Mouse (Mus musculus): ENCODE results near the gene Thtpa. TPM values are rescaled to one million over a fixed set of nuclear protein-coding genes. Genes with fewer than 3 reads are reported as not detected.

Thtpa gene
- polyA plus RNA-seq, 1 experiment: 4.9 TPM

- no peak overlapping the region for H3K4me3 ChIP-seq (ENCODE audit: low read depth, low read length)
- TF ChIP-seq CTCF (IDR thresholded peaks at IDR 0.05; ENCODE audit: extremely low read depth, insufficient read length, insufficient replicate concordance, low read depth, low read length) (no peak), POLR2A (IDR thresholded peaks at IDR 0.05; ENCODE audit: low read depth, low read length) (no peak)
- no peaks in the 10 kb centered on the region for H3K27me3 ChIP-seq (ENCODE audit: control insufficient read depth, insufficient read depth, low read length)
- H3K27ac ChIP-seq (ENCODE audit: insufficient read depth, low read depth, low read length): no peak overlapping the region
- H3K4me1 ChIP-seq (ENCODE audit: control insufficient read depth, insufficient read depth, insufficient read length, low read length): peaks cover 3% of the 10 kb centered on the region; the same call in 1 of the 2 replicates
- no peaks in the 10 kb centered on the region; the same call in 1 of the 2 replicates for H3K36me3 ChIP-seq (ENCODE audit: control insufficient read depth, insufficient read depth, low read length)
- 79% methylated on average over 15 of the region's 15 CpGs for WGBS
Measured at GRCm38 (mm10) chr14:55077481-55078365, 16.9 kb upstream of the Thtpa start.

- 59% methylated on average over 23 of the region's 23 CpGs for WGBS
Measured at GRCm38 (mm10) chr14:55078366-55078989, 16.1 kb upstream of the Thtpa start.

GRCm38 (mm10) chr14:55079214-55079970, 15.2 kb upstream of the Thtpa start:
- 20% methylated on average over 8 of the region's 8 CpGs for WGBS
- H3K4me3 ChIP-seq (ENCODE audit: low read depth, low read length): no peak overlapping the region
- H3K27me3 ChIP-seq (ENCODE audit: control insufficient read depth, insufficient read depth, low read length): no peaks in the 10 kb centered on the region
- H3K4me1 ChIP-seq (ENCODE audit: control insufficient read depth, insufficient read depth, insufficient read length, low read length): peaks cover 3% of the 10 kb centered on the region; the same call in 1 of the 2 replicates
- no peak overlapping the region for H3K27ac ChIP-seq (ENCODE audit: insufficient read depth, low read depth, low read length)
- TF ChIP-seq POLR2A (IDR thresholded peaks at IDR 0.05; ENCODE audit: low read depth, low read length) (no peak), CTCF (IDR thresholded peaks at IDR 0.05; ENCODE audit: extremely low read depth, insufficient read length, insufficient replicate concordance, low read depth, low read length) (peak; percentile 92)
- no peaks in the 10 kb centered on the region for H3K36me3 ChIP-seq (ENCODE audit: control insufficient read depth, insufficient read depth, low read length)

More at GRCm38 (mm10) chr14:55078366-55078989, 16.1 kb upstream of the Thtpa start:
- H3K36me3 ChIP-seq (ENCODE audit: control insufficient read depth, insufficient read depth, low read length): no peaks in the 10 kb centered on the region
- no peak overlapping the region for H3K4me3 ChIP-seq (ENCODE audit: low read depth, low read length)
- H3K27me3 ChIP-seq (ENCODE audit: control insufficient read depth, insufficient read depth, low read length): no peaks in the 10 kb centered on the region
- no peak overlapping the region for H3K27ac ChIP-seq (ENCODE audit: insufficient read depth, low read depth, low read length)
- peaks cover 3% of the 10 kb centered on the region; the same call in 1 of the 2 replicates for H3K4me1 ChIP-seq (ENCODE audit: control insufficient read depth, insufficient read depth, insufficient read length, low read length)
- TF ChIP-seq CTCF (IDR thresholded peaks at IDR 0.05; ENCODE audit: extremely low read depth, insufficient read length, insufficient replicate concordance, low read depth, low read length): no peak
- no peak for TF ChIP-seq POLR2A (IDR thresholded peaks at IDR 0.05; ENCODE audit: low read depth, low read length)

- TF ChIP-seq CTCF (IDR thresholded peaks at IDR 0.05; ENCODE audit: extremely low read depth, insufficient read length, insufficient replicate concordance, low read depth, low read length): no peak
- no peak for TF ChIP-seq POLR2A (IDR thresholded peaks at IDR 0.05; ENCODE audit: low read depth, low read length)
- WGBS: 59% methylated on average over 5 of the region's 5 CpGs
- no peaks in the 10 kb centered on the region for H3K36me3 ChIP-seq (ENCODE audit: control insufficient read depth, insufficient read depth, low read length)
- peaks cover 3% of the 10 kb centered on the region; the same call in 1 of the 2 replicates for H3K4me1 ChIP-seq (ENCODE audit: control insufficient read depth, insufficient read depth, insufficient read length, low read length)
- H3K27me3 ChIP-seq (ENCODE audit: control insufficient read depth, insufficient read depth, low read length): no peaks in the 10 kb centered on the region
- no peak overlapping the region for H3K27ac ChIP-seq (ENCODE audit: insufficient read depth, low read depth, low read length)
- no peak overlapping the region for H3K4me3 ChIP-seq (ENCODE audit: low read depth, low read length)
Measured at GRCm38 (mm10) chr14:55081105-55081504, 13.5 kb upstream of the Thtpa start.

GRCm38 (mm10) chr14:55083481-55083880, 11.1 kb upstream of the Thtpa start:
- Histone ChIP-seq H3K4me1 (ENCODE audit: control insufficient read depth, insufficient read depth, insufficient read length, low read length) (peaks cover 3% of the 10 kb centered on the region; the same call in 1 of the 2 replicates), H3K27me3 (ENCODE audit: control insufficient read depth, insufficient read depth, low read length) (no peaks in the 10 kb centered on the region), H3K4me3 (ENCODE audit: low read depth, low read length) (no peak overlapping the region), H3K36me3 (ENCODE audit: control insufficient read depth, insufficient read depth, low read length) (no peaks in the 10 kb centered on the region), H3K27ac (ENCODE audit: insufficient read depth, low read depth, low read length) (no peak overlapping the region)
- 46% methylated on average over 6 of the region's 6 CpGs for WGBS
- TF ChIP-seq CTCF (IDR thresholded peaks at IDR 0.05; ENCODE audit: extremely low read depth, insufficient read length, insufficient replicate concordance, low read depth, low read length) (no peak), POLR2A (IDR thresholded peaks at IDR 0.05; ENCODE audit: low read depth, low read length) (no peak)

GRCm38 (mm10) chr14:55085324-55086008, 9.1 kb upstream of the Thtpa start:
- Histone ChIP-seq H3K27ac (ENCODE audit: insufficient read depth, low read depth, low read length) (no peak overlapping the region), H3K27me3 (ENCODE audit: control insufficient read depth, insufficient read depth, low read length) (no peaks in the 10 kb centered on the region), H3K4me1 (ENCODE audit: control insufficient read depth, insufficient read depth, insufficient read length, low read length) (no peaks in the 10 kb centered on the region), H3K4me3 (ENCODE audit: low read depth, low read length) (no peak overlapping the region), H3K36me3 (ENCODE audit: control insufficient read depth, insufficient read depth, low read length) (no peaks in the 10 kb centered on the region)
- TF ChIP-seq CTCF (IDR thresholded peaks at IDR 0.05; ENCODE audit: extremely low read depth, insufficient read length, insufficient replicate concordance, low read depth, low read length) (no peak), POLR2A (IDR thresholded peaks at IDR 0.05; ENCODE audit: low read depth, low read length) (no peak)
- WGBS: 86% methylated on average over 9 of the region's 9 CpGs

Measured in small intestine, adult 2 months (tissue).